Mouse (Mus musculus) mouse trophoblast stem cell (cell line): ENCODE measurements around the gene Alg5.
"Not testable (repeated sequence)": the region's sequence is repeated elsewhere in the genome, so short reads cannot be mapped to it uniquely, and the experiment has no call there.

ENCODE experiments used
- in situ Hi-C, 2 experiments: fragments of 300-500 bp; cut with MseI, MboI; formaldehyde crosslinking; loops; 2 replicates in 1 of 2; 3 replicates in 1 of 2; pipeline ENCODE4 v1.15.1; 2025

Gene Alg5

GRCm38 (mm10) chr3:54735247-54736046, at the start of gene Alg5, which contains the start of gene Exosc8:
Gene Alg5 (plus strand): TSS chr3:54735539.
Gene Exosc8 (minus strand): TSS chr3:54735393.
- in situ Hi-C loops: no loop called here

- in situ Hi-C loops: loop anchor here (10.0 kb wide), 1 partner anchor 332 kb away; no protein-coding TSS in a partner anchor
Measured at GRCm38 (mm10) chr3:54687245-54687644, 48.1 kb upstream of the Alg5 start.

GRCm38 (mm10) chr3:54689091-54689490, 46.2 kb upstream of the Alg5 start:
- in situ Hi-C loops: loop anchor here (10.0 kb wide), 1 partner anchor 334 kb away; no protein-coding TSS in a partner anchor

- in situ Hi-C loops: no loop called here
Measured at GRCm38 (mm10) chr3:54692202-54693055, 42.9 kb upstream of the Alg5 start, which contains the start of gene Supt20. Gene Supt20 (plus strand): TSS chr3:54692807.

DNA sequence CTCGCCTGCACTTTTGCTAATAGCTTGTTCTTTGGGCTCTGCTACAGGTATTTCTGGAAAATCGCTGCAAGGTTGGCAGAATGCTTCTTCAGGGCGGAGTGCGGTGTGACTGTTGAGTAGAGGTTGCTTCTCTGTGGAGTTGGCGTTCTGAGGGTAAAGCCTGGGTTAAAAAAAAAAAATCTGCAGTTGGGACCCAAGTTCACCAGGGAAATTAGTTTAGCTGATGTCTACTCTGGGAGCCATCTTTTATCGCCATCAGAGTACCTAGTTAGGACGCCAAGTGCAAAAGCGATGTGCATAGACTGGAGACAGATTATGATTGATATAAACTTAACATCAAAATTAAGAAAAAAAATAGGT, 42.3 kb upstream of the Alg5 start:
- in situ Hi-C loops: no loop called here

DNA sequence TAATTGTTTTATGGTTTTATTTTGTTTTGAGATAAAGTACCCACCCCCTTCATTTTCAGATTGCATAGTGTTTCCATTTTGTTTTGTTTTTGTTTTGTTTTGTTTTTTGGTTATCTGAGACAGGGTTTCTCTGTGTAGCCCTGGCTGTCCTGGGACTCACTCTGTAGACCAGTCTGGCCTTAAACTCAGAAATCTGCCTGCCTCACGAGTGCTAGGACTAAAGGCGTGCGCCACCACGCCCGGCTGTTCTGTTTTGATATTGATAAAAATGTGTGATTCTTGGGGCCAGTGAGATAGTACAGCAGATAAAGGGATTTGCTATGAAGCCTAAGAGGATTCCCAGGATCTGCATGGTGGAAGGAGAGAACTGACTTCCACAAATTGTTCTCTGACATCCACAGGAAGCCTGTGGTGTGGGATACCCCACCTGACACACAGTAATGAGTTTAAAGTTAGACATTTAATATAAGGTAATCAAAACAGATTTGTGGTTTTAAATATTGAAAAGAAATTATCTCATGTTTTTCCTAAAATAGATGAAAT, 35.5 kb upstream of the Alg5 start:
- in situ Hi-C loops: no loop called here

DNA sequence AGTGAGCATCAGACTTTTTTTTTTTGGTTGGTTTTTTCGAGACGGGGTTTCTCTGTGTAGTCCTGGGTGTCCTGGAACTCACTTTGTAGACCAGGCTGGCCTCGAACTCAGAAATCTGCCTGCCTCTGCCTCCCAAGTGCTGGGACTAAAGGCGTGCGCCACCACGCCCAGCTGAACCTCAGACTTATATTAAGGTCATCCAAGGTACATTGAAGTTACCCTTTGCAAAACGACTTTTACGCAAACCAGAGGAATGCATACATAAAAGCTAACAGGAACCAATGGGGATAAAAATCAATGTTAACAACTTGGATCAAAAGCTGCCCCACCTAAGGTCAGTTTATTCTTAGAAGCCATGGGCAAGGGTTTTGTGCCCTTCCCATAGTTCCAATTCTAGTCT, 31.2 kb upstream of the Alg5 start:
- in situ Hi-C loops: not testable (repeated sequence)

DNA sequence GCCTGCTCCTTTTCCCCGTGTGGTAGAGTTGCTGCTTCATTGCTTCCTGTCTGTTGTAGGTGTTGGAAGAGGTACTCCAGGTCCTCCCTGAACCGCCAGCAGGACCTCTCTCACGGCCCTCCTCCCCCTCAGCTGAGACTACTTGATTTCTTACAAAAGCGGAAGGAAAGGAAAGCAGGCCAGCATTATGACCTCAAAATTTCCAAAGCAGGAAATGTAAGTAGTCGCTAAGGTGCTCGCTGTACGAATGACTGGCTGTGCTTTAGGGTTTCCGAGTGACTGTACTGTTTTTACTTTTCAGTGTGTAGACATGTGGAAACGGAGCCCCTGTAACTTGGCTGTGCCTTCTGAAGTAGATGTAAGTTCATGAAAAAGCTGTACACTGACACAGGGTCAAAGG, 26.4 kb upstream of the Alg5 start:
- in situ Hi-C loops: no loop called here

GRCm38 (mm10) chr3:54714253-54714652, 21.1 kb upstream of the Alg5 start, which contains the start of gene Gm21958:
Gene Gm21958 (minus strand): TSS chr3:54714353.
- in situ Hi-C loops: no loop called here

- in situ Hi-C loops: no loop called here
Measured at GRCm38 (mm10) chr3:54715461-54715860, 19.9 kb upstream of the Alg5 start.

DNA sequence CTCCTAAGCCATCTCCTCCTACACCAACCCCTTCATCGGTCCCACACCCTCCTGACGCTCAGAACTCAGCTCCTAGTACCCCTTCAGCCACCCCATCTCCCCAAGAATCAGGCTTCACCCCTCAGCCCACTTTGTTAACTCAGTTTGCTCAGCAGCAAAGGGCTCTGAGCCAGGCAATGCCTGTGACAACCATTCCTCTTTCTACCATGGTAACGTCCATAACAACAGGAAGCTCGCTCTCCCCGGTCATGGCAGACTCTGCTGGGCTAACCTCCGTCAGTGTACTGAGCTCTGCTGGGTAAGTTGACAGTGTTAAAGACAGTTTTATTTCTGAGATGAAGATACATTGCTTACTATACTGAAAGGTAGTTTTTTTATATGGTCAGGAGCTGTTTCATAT, 18.0 kb upstream of the Alg5 start:
- in situ Hi-C loops: no loop called here

DNA sequence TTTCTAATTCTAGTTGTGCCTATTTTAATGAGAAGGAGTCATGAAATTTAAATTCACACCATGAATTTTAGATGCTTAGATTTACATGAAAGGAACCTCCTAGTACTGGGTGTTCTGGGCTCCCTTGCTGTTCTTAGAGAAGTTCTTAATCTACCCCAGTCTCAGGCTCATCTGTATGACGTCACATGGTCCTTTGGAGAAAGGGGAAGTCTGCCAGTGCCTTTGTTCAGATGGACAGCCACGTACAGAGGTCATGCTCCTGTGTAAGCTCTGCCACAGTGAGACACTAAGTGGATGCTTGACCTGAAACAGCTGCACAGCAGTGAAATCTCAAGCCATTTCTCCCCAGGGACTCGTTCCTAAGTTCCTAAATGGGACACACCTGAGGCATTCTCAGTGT, 16.4 kb upstream of the Alg5 start:
- in situ Hi-C loops: no loop called here

- in situ Hi-C loops: no loop called here
Measured at GRCm38 (mm10) chr3:54723741-54724500, 11.4 kb upstream of the Alg5 start.

DNA sequence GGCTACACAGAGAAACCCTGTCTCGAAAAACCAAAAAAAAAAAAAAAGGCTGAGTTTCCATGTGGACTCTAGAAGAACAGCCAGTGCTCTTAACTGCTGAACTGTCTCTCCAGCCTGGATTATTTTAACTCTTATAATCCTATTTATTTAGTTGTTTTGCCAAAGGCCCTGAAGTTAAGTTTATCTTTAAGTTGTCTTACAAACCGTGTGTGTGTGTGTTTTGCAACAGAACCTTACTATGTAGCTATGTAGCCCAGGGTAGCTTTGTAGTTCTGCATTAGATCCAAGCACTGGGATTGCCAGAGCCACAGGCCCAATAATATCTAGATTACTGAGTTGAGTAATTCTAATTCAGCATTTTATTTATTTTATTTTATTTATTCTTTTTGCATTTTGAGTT, 10.0 kb upstream of the Alg5 start:
- in situ Hi-C loops: no loop called here

- in situ Hi-C loops: no loop called here
Measured at GRCm38 (mm10) chr3:54727588-54727987, 7.8 kb upstream of the Alg5 start.

DNA sequence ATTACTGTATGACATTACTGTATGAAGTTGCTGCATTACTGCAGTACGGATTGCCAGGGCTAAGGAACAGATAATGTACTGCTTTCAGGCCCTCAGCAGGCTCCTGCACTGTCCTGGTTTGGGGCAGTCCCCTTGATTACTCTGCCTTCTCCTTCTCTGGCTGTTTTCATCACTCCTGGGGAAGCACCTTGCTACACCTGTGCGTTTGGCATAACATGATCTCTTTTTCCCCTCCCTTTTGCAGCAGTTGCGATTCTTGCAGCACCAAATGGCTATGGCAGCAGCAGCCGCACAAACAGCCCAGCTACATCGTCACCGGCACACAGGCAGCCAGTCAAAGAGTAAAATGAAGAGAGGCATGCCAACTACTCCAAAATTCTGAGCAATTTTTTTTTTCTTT, 7.2 kb upstream of the Alg5 start:
- in situ Hi-C loops: no loop called here

DNA sequence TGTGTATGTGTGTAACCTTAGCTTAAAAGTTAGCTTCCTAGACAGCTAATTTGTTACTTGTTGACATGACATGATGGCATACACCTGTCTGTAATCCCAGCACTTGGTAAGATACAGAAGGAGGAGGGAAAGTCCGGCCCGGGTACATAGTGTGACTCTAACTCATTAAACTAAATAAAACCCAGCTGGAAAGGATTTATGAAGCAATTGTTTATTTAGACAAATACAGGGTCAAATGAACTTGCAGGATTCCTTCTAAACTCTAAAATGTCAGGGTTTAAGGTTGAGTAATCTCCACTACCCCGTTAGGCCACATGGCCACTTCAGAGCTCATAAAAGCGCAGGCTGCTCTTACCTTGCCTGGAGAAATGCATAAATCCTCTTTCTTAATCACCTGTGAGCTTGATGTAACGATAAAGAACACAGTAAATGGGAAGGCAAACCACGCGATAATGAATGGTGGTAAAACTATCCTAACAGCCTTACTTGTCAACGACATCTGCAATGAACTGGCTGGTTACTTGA, 3.7 kb upstream of the Alg5 start:
- in situ Hi-C loops: no loop called here

GRCm38 (mm10) chr3:54732371-54732770, 3.0 kb upstream of the Alg5 start:
- in situ Hi-C loops: no loop called here

DNA sequence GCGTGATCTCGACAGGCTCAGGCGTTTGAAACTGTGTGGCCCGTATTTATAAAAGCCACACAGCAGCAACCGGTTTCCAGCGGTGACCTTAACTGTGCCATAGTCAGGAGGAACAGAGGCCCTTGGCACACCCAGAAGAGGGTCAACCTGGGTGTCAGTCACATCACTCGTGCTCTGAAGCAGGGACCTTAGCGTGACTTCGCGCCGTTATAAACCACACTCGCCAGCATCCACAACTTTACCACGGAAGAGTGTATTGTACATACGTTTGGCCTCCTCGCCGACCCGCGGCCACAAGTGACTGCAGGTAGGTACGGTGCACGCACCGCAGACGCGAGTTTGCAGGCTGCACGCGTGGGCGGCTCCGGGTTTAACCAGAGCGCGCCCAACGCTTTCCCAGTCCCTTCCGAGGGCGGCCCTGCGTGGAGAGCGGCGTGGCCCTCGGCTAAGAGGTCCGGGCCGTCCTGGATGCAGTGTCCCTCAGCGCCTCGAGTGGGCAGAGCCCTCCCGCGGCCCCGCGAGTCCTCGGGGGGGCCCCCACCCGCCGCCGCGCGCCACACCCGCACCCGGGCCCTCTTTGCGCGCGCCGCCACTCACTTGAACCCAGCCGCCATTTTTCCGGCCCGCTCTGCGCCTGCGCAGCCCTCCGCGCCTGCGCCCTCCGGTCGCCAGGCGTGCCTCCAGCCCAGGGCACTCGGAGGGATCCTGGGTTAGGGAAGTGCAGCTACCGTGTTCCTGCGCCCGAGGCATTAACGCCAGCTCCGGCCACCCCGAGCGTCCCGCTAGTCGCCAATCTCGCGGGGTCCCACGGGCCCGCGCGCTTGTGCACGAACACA, 710 bp upstream of the Alg5 start:
- in situ Hi-C loops: no loop called here
